Mouse (Mus musculus) induced T-regulatory cell, adult 2 months (primary cell): ENCODE measurements around the gene Tppp3.

Experiments used
- DNase-seq: peaks from one replicate; pipeline ENCODE4 v3.0.0-alpha.2; 2012; ENCODE audit warnings: low read depth

The Tppp3 gene

DNA sequence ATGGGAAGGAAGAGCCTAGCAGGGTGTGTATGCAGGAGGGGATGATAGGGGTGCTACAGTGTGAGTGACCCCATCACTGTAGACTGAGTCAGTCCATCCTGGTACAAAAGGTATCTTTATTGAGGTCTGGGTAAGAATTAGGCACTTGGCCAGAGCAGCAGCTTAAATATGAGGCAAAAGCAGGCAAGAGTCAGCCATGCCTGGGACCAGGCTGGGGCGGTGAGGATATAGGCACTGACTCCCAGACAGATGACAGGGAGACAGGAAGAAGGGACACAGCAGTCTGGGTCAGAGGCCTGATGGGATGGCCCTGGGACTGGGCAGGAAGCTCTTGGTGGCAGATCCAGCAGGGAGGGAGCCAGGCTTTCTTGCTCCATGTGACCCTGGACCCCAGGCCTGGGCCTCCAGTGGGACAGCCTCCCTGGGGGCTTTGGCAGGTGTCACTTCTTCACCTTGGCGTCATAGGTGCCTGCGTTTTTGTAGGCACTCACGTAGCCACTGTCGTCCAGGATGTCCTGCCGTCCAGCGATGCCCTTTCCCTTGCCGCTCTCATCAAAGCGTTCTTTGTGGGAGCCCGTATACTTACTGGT, 3.8 kb downstream of the Tppp3 start:
- DNase-seq = no peak

DNA sequence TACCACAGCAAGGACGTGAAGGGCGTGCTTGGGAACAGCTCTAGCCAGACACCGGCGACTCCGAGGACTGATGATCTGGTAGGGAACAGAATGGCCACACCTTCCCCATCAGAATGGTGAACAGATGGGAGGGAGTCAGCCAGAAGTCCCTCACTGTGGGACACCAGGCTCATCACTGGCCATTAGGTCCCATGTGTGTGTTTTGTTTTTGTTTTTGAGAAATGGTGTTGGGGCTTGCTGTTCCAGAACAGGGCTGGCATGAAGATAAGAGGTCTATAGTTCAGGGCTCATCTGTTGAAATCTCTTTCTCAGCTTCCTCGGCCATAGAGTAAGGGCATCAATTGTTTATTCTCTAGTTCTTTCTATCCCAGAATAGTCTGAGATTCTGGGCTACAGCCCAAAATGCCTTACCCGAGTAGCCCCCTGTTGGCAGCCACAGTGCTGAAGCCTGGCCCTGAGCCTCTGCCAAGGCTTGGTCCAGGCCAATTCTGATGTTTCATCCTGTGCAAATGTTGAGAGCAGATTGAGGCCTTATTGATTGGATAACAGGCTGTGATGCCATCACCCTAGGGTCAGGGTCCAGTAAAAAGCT, 4.5 kb downstream of the Tppp3 start:
- no peak for DNase-seq

DNA sequence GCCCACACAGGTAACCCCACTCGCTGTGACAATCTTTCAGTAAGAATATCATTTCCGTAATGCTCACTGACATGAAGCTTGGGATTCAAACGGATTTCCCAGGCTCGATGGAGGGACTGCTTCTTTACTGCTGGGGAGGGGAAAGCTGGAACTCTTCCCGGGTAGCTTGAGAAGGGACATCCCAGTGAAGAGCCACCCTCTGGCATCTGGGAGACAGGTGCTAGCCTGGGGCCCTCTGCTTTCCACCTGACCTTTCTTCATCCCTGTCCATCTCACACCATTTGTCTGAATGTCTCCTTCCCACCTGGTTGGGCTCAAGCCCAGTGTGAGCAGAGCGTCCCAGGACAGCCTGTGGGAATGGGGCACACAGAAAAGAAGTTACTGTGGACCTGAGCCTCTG, 5.1 kb downstream of the Tppp3 start:
- DNase-seq = no peak

DNA sequence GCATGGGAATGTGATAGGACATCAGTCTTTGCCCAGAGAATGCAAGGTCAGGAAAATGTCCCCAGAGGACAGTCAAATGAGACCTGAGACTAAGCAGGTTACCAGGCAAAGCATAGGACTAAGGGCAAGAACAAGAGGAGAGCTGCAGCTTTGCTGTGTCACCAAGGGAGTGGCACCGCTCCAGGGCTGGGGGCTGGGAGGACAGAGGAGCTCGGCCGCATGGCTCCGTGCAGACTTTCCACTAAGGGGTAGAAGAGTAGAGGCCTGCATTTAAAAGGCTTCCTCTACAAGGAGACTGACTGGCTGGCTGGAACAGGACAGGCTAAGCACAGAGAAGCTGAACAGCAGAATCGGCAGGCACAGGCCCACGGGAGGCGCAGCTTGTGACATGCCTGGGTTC, 6.7 kb downstream of the Tppp3 start:
- DNase-seq = no peak

DNA sequence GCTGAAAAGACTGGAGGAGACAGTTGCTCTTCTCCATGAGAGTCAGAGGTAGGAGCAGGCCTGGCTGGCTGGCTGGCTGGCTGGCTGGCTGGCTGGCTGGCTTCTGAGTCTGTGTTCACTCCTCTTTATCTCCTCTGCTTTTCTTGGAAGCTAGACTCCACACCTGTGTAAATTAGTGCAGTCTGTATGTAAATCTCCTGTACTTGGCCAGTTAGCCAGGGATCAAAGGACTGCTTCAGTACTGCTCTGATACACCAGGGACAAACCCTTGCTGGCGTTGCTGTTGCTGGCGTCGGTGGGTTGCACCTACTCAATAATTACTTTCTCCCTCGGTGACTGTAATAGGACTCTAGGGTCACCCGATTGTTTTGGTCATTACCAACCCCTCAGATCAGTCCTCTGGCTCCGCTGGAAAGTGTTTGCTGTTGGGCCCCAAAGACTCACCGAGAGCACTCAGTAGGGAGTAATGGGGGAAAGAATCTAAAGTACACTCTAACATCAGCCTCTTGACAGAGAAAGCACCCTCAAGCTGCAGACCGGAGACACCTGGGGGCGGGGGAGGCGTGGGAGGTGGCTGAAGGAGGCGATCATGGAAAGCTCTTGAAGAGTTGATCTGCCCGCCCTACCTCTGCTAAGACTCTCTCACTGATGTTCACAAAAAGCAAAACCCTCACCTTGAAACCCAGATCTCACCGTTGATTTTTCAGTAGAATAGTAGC, 10.1 kb downstream of the Tppp3 start:
- DNase-seq = no peak

DNA sequence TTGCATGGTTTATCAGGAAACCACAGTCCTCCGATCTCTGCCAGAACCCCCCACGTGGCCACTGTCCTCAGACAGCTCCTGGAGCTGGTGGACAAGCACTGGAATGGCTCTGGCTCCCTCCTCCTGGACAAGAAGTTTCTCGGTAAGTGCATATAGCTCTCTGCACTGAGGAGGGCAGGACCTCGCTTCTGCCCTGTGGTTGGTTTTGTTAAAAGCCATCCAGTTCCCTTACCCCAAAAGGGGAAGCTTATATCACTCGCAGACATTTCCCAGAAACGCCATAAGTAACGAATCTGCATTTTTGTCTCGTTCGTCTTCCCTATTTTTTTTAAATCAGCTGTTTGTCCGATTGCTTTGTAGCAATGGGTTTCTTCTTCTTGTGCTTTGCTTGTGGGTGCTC, 16.1 kb downstream of the Tppp3 start:
- no peak for DNase-seq

DNA sequence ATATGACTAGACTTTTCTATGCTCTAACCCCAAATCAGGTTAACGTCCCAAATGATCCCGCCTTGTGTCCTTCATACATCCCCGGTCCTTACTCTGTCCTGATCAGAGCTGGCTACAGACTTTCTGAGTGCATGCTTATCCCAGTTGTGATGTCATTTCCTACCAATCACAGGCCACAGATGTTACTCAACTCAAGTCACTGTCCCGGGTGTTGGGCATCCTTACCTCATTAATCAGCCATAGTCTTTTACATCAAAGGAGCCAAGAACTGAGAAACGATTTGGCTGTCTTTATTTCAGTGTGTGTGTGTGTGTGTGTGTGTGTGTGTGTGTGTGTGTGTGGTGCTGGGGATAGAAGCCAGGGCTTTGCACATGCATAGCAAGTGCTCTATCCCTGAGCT, 17.2 kb downstream of the Tppp3 start:
- no peak for DNase-seq

DNA sequence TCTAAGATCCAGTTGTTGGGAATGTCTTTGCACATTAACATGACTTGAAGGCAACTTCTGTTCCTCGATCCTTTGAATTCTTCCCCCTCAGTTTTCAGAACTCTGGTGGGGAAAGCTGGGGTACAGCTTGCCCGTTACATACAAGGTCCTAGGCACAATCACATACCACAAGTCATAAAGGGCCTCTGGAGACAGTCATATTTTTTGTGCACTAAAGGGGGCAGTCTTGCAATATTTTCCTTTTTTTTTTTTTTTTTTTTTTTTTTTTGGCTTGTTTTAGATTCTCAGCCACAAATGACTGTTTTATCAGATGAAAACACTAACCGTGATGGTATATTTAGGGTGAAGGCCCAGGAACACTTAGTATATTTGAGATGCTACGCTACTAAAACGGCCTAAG, 18.0 kb downstream of the Tppp3 start:
- DNase-seq = peak; percentile 24

DNA sequence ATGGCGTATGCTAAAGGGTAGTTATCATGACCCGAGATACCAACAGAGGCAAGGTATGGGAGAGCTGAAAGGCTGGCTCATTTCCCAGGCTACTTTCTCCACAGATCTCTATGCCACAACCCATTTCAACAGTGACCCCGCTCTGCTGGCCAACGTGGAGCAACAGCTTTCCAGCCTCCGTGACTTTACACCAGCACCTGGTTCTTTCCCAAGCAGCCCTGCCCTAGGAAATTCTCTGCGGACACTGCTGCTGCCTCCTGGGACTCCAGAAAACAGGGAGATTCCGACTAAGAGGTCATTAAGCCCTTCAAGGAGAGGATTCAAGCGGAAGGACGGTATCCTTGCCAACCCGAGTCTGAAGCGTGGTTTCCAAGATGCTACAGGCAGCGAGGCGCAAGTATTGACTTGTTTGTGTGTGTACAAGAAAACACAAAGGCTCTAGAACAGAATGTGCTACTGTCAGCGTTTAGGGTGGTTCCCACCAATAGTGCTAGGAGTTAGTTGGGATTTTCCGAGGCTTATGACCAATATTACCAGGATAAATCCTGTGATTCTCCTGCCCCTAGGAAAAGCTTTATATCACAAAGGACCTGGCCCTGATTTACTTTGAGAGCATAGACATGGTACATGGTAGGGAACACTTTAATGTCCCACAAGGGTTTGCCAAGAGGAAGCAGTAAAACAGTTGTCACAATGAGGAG, 19.3 kb downstream of the Tppp3 start:
- no peak for DNase-seq

DNA sequence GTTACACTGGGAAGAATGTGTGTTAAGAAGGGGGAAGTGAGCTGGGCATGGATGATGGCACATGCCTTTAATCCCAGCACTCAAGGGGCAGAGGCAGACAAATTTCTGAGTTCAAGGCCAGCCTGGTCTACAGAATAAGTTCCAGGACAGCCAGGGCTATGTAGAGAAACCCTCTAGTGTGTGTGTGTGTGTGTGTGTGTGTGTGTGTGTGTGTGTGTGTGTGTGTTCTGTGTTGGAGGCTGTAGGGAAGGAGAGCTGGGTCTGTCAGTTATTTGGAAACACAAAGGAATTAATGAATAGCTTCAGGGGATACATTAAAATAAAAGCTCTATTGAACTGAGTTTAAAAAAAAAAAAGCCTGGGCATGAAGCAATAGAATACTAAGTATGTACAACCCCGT, 20.3 kb downstream of the Tppp3 start:
- no peak for DNase-seq

DNA sequence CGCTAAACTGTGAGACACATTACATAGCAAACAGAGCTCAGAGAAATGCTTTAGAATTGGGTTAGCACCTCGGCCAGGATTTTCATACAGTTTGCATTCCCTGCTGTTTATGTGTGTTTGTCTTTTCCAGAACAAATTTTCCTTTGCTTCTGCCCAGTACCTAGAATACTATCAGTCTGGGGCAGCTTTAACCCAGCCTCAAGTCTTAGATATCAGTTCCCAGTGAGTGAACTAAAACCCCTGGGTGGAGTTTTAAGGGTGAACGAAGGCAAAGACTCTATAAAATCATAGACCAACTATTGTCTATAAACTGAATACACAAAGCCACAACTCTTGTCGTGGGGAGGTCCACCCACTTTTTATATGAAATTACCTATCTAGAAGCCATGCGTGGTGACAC, 22.7 kb downstream of the Tppp3 start:
- no peak for DNase-seq

DNA sequence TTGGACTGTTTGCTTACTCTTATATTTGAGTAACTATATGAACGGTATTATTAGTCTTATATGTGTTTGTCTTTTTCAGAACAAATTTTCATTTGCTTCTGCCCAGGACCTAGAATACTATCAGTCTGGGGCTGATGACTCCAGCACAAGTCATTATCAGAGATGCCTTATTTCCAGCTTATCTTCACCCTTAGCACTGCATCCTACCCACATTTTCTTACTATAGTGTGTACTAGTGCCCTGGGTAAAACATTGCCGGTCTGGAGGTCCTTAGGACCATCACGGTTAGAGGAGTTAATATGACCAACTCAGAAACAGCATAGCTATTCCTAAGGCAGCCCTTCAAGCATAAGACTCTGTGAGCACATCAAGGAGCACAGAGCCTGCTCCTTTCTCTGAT, 23.1 kb downstream of the Tppp3 start:
- DNase-seq = no peak

DNA sequence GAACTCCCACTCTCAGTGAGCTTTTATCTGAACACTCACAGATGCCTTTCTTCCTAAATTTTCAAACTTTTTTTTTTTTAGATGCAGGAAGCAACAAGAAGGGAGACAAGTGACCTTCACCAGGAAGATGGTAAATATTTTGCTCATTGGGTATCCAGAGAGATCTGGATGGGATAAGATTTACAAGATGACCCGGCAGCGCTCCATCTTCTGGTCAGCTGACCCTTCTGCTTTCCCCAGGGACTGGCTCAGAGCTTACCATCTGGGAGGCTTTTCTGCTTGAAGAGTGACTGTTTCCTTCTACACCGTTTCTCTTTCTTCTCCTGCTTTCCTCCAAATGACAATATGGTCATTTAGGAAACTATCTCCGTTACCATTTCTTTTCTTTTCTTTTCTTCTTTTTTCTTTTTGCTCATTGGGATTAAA, 25.2 kb downstream of the Tppp3 start:
- no peak for DNase-seq

DNA sequence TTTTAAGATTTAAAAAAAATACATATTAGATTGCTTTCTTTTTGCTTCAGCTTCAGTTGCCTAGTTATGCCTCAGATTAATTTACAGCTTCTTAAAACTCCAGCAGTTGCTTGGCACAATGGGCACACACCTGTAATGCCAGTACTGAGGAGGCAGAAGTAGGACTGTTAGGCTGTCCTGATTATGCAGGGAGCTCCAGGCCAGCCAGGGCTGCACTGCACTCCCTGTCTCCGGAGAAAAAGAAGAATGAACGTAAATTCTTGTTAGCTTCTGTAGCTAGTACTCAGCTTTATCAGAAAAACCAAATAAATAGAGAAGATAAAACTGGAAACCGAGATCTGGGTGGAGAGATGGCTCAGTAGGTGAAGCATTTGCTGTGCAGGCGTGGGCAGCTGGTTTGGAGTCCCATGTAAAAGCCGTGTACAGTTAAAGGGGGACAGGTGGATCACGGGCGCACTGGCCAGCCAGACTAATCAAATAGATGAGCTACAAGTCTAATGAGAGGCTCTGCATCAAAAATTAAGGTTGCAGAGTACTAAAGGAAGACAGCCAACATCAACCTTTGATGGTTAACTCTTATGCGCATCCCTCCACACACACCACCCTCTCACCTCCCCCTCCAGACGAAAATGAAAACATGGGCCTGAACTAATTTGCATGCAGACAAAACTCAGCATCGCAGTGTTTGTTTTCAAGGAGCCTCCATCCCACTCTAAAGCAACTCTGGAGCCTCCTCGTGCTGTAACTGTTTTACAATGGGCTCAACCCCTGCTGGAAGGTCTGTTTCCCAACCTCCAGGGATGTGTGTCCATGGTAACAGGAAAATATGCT, 25.8 kb downstream of the Tppp3 start:
- no peak for DNase-seq

DNA sequence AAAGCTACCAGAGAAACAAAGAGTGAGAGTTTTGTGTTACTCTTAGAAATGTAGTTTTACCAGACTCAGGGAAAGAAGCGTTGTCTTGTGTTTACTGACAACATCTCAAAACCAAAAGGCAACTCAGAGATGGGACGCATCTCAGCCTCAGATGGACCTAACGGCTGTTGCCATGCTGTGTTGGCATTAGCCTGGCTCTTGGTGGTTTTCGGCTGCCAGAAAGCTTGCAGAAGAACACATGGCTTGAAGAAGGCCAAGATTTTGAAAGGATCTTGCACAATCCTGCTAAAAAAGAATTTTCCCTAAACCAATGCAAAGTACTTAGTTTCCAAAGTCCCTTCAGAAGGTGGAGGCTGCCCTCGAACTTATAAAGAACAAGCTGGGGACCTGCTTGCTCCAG, 28.7 kb downstream of the Tppp3 start:
- DNase-seq = no peak

DNA sequence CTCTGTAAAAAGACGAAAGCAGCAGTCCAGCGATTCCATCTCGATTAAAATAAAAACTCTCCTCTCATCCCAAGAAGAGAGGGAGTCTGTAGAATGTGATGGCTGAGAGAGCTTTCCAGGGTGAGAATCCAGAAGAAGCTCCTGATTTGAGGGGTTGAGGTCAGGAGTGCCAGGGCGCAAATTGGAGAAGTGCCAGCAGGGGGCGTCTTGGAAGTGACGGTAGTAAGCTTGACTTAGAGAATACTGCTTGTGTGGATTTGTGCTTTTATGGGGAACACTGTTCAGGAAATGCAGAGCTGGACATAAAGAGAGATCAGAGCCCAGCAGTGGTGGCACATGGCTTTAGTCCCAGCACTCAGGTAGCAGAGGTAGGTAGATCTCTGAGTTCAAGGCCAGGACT, 29.9 kb downstream of the Tppp3 start:
- DNase-seq = peak; percentile 52

DNA sequence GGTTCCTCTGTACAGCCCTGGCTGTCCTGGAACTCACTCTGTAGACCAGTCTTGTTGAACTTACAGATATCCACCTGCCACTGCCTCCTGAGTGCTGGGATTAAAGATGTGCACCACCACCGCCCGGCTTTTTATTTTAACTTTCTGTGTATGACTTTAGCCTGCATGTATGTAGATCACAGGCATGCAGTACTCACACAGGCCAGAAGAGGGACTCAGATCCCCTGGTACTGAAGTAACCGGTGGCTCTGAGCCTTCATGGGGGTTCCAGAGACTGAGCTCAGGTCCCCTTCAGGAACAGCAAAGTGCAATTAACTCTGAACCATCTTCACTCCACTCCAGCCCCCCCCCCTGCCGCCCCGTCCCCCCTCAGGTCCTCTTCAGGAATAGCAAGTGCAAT, 32.5 kb downstream of the Tppp3 start:
- DNase-seq = peak; percentile 58

DNA sequence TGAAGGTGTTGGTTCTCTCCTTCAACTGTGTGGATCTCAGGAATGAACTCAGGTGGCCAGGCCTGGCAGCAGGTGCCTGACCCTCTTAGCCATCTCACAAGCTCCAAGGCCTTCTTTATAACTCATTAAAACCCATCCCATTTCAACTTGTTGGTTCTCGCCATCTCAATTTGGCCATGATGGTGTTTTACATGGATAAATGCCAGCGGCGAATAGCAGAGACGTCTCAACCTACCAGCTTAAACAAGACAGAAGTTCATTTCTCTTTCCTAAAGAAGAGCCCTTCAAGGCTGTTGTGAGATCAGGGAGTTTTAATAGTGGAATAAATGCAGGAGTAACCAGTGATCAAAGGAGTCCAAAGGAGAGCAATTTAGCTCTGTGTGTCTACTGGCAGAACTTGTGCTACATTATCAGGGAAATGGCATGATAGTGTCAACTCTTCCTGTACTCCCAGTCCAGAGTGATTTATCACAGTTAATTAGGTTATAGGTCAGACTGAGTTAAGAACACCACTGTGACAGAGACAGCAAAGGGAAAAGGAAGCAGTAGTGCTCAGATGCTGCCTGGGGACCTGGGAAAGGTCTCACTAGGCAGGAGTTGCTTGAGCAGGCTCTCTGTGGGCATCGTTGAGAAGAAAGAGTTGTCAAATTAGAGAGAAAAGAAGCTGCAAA, 34.1 kb downstream of the Tppp3 start:
- DNase-seq = no peak

DNA sequence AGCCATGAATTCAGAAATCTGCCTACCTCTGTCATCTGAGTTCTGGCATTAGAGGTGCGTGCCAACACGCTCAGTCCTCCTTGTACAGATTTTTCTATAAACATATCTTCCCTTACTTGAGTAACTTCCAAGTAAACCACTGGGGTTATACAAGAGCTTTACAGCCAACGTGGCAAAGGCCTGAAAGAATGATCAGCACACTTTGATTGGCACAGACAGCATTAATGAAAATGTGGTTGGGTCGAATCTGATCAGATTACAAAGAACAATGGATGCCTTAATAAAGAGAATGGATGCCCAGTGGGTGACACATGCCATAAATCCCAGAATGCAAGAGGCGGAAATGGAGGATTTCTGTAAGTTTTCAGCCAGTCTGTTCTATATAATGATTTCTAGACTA, 35.1 kb downstream of the Tppp3 start:
- DNase-seq = no peak

DNA sequence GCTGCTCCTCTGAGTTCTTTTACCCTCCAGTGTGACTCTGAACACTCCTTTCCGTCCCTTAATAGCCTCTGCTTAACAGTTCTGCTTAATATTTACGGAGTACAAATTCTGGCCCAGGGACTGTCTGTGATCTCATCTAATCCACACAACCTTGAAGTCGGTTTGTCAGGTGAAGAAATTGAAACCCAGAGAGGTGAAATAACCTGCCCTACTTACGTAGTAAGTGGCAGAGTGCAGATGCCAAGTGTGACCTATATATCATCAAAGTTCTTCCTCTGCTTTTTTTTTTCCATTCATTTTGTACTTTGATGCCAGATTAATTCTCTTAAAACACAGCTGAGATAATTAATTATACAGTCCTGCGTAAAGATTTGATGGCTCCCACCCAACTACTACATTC, 37.2 kb downstream of the Tppp3 start:
- DNase-seq = no peak

DNA sequence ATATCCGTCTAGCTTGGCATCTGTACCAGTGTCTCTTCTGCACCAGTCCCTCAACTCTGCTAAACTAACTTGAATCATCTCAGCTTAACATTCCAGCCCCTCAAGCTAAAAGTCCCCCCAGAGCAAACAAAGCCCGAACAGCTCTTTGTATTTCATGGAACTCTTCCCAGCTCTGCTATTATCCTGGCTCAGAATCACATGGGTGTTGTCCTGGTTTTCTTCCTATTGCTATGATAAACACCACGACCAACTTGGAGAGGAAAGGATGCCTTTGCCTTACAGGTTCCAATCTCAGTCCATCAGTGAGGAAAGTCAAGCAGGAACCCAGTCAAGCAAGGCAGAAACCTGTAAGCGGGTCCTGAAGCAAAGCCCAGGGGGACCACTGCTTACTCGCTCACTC, 37.8 kb downstream of the Tppp3 start:
- no peak for DNase-seq

DNA sequence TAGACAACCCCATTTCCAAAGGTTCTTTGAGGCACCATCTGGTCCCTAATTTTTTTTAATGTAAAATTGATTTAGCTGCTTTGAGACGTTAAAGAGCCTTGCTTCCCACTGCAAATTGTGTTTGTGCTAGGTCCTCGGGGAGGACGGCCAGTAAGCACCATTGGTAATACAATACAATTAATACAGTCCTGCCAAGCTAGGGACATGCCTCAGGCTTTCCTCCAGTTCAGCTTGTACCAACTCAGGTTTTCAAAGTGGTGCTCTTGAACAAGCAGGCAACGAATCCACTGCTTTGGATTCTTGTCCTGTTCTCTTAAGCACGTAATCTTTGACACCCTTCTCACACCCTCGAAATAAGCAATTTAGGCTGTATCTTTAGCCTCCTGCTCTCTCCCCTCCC, 38.3 kb downstream of the Tppp3 start:
- no peak for DNase-seq
